Mouse (Mus musculus) mammary gland, adult 2 months (tissue): ENCODE data around the gene Krt2. TPM values are rescaled to one million over a fixed set of nuclear protein-coding genes. Genes with fewer than 3 reads are reported as not detected.

Experiments
- polyA plus RNA-seq: library from polyadenylated mRNA; depleted of rRNA; stranded (reverse); fragments of >200 nt; gene quantifications from 2 replicates; pipeline ENCODE4 v1.2.3, GENCODE M21; 2012; ENCODE audit warnings: low replicate concordance; rRNA removed

Gene Krt2
- polyA plus RNA-seq = not detected in 2 replicates

GRCm38 (mm10) chr15:101817875-101818274 lies at the start of gene Krt2:
TSS of gene Krt2 (minus strand) at chr15:101818169.

GRCm38 (mm10) chr15:101850694-101851093 lies 32.7 kb upstream of the Krt2 start, which contains the start of gene Krt1:
TSS of gene Krt1 (minus strand) at chr15:101850794.

GRCm38 (mm10) chr15:101802296-101802835 lies 15.6 kb downstream of the Krt2 start, which contains the start of gene Krt73:
TSS of gene Krt73 (minus strand) at chr15:101802346.

GRCm38 (mm10) chr15:101786360-101786759 lies 31.6 kb downstream of the Krt2 start, which contains the start of gene Krt72:
TSS of gene Krt72 (minus strand) at chr15:101786460.

Other genes with a start within 250 kb of the Krt2 start
- gene Krt75, start 244.3 kb downstream of the Krt2 start, polyA plus RNA-seq = 0.91 TPM in 1 of 2 replicates, not detected in the other
- not detected in 2 replicates for gene Gm5414, start 190.0 kb downstream of the Krt2 start, polyA plus RNA-seq
- gene Gm5478, start 170.8 kb downstream of the Krt2 start, polyA plus RNA-seq = not detected in 2 replicates
- not detected in 2 replicates for gene Krt6b, start 137.9 kb downstream of the Krt2 start, polyA plus RNA-seq
- gene Krt6a, start 123.9 kb downstream of the Krt2 start, polyA plus RNA-seq = 0.92 and 5.4 TPM in 2 replicates
- 44.7 and 80.1 TPM in 2 replicates for gene Krt5, start 105.3 kb downstream of the Krt2 start, polyA plus RNA-seq
- gene Krt71, start 75.1 kb downstream of the Krt2 start, polyA plus RNA-seq = 0.32 and 0.33 TPM in 2 replicates
- not detected in 2 replicates for gene Krt72, start 31.7 kb downstream of the Krt2 start, polyA plus RNA-seq
- gene Krt73, start 15.8 kb downstream of the Krt2 start, polyA plus RNA-seq = 0.09 TPM in 1 of 2 replicates, not detected in the other
- 0.33 and 7.3 TPM in 2 replicates for gene Krt1, start 32.6 kb upstream of the Krt2 start, polyA plus RNA-seq
- 1.3 and 31.1 TPM in 2 replicates for gene Krt77, start 51.5 kb upstream of the Krt2 start, polyA plus RNA-seq
- gene Krt76, start 74.8 kb upstream of the Krt2 start, polyA plus RNA-seq = not detected in 2 replicates
- gene Krt4, start 106.6 kb upstream of the Krt2 start, polyA plus RNA-seq = 0.57 and 1.0 TPM in 2 replicates
- 0.96 and 18.1 TPM in 2 replicates for gene Krt79, start 122.2 kb upstream of the Krt2 start, polyA plus RNA-seq
- gene Krt78, start 136.1 kb upstream of the Krt2 start, polyA plus RNA-seq = 0.36 and 0.70 TPM in 2 replicates
- 190 and 281 TPM in 2 replicates for gene Krt8, start 186.3 kb upstream of the Krt2 start, polyA plus RNA-seq
- 200 and 262 TPM in 2 replicates for gene Krt18, start 210.0 kb upstream of the Krt2 start, polyA plus RNA-seq